Mouse (Mus musculus) forebrain, embryonic 16.5 days (tissue): ENCODE results near the gene Card19. TPM values are rescaled to one million over a fixed set of nuclear protein-coding genes. Genes with fewer than 3 reads are reported as not detected.
A peak's percentile ranks its signal among the peaks of the same experiment; 100 is the strongest.

Experiments used
- ATAC-seq: fragments of 200-750 bp; cut with Nextera tagmentation; 2 replicates; pipeline ENCODE4 v1.8.0; 2017; ENCODE audit warnings: mild to moderate bottlenecking, moderate library complexity
- H3K27ac ChIP-seq: fragments of 300-500 bp; sonication (generic); 2 replicates; pipeline ENCODE4 v1.5.1; 2014; ENCODE audit warnings: low read length, control low read depth
- H3K27me3 ChIP-seq: fragments of 300-500 bp; sonication (generic); replicated peaks from 2 replicates; pipeline ENCODE4 v1.6.1; 2014; ENCODE audit warnings: low read length; ENCODE audit not compliant: control insufficient read depth, insufficient read depth
- H3K36me3 ChIP-seq: fragments of 300-500 bp; sonication (generic); 2 replicates; pipeline ENCODE4 v1.6.1; 2014; ENCODE audit not compliant: control insufficient read depth, insufficient read depth
- H3K4me1 ChIP-seq: fragments of 300-500 bp; sonication (generic); replicated peaks from 2 replicates; pipeline ENCODE4 v1.6.1; 2014; ENCODE audit warnings: low read length; ENCODE audit not compliant: control insufficient read depth, insufficient read depth
- H3K4me2 ChIP-seq: fragments of 300-500 bp; sonication (generic); 2 replicates; pipeline ENCODE4 v1.6.1; 2014; ENCODE audit warnings: mild to moderate bottlenecking, low read length, control low read depth
- H3K4me3 ChIP-seq: fragments of 300-500 bp; sonication (generic); replicated peaks from 2 replicates; pipeline ENCODE4 v1.5.1; 2014; ENCODE audit warnings: mild to moderate bottlenecking, low read length, control low read depth
- H3K9ac ChIP-seq: fragments of 300-500 bp; sonication (generic); replicated peaks from 2 replicates; pipeline ENCODE4 v1.6.1; 2014; ENCODE audit warnings: low read depth, low read length, control low read depth
- H3K9me3 ChIP-seq: fragments of 300-500 bp; sonication (generic); 2 replicates; pipeline ENCODE4 v1.6.1; 2016; ENCODE audit warnings: low read length; ENCODE audit not compliant: control insufficient read depth
- WGBS: fragments of 180-500 bp; shearing (Covaris S2); extraction: QIAGEN DNeasy Blood & Tissue Kit; methylation state at CpG from one replicate; pipeline ENCODE4 v1.1.7; 2014; 5-methylcytosine and 5-hydroxymethylcytosine counted together
- polyA plus RNA-seq: library from polyadenylated mRNA; unstranded; fragments of >200 nt; fragmentation: Nextera tagmentation; extraction: Ambion mirVana; gene quantifications from 2 replicates; pipeline ENCODE4 v1.2.1, GENCODE M21; 2015

Gene Card19
- polyA plus RNA-seq, 1 experiment from 2014 or later = 21.4 TPM

DNA sequence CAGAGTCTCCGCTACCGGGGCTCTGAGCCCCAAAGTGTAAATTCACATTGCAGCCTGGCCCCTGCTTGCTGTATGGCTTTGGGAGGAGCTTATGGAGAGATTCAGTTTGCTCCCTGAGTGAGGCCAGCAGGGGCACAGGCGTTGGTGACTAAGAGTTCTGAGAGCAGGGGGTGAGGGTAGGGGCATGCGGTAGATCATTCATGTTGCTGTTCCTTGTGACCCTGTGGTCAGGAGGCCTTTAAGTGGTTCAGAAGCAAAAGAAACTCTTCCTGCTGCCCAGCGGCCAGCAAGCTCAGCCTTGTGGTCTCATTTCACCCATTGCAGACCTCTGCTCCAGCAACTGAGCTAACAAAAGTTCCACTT is 24.2 kb downstream of the Card19 start:
- Histone ChIP-seq H3K27me3 (no peaks in the 10 kb centered on the region), H3K4me1 (peaks cover 20% of the 10 kb centered on the region)

DNA sequence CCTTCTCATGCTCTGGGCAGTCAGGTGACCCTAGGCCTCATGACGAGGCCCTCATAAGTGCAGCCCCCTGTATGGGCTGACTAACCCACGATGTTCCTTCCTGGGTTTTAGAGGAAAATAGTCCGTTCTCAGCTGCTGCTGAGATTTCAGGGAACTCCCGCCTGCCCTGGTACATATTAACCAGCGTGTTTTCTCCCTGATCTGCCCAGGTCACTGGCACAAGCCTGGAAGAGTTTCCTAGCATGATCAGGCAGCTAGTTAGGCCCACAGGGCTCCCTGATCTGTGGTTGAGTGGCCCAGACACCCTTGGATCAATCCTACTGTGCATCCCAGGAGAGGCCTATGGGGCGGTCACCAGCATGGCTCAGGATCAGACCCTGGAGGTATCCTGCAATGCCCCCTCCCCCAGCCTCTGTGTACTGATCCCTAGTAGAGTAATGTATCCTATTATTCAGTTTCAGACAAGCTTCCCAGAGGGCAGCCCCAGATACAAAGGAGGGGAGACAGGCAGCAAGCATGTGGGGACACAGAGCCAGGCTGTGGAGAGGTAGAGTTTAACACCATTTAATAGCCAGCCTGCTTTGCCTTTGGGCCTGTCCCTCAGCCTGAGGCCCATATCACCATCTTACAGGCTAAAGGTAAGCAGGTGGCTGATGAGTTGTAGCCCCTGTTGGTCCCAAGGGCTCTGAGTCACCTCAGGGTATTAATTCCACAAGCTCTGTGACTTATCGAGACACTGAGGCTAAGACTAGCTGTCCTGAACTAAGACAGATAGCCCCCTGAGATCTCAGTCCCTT is 24.8 kb downstream of the Card19 start:
- Histone ChIP-seq H3K36me3 (no peaks in the 10 kb centered on the region), H3K4me2 (no peak overlapping the region), H3K27ac (no peak overlapping the region), H3K4me3 (no peak overlapping the region), H3K9ac (no peak overlapping the region), H3K27me3 (no peaks in the 10 kb centered on the region), H3K9me3 (no peaks in the 10 kb centered on the region), H3K4me1 (peaks cover 20% of the 10 kb centered on the region)
- WGBS = 79% methylated on average over 7 of the region's 7 CpGs
- ATAC-seq = no peak

More for the DNA sequence above, 24.2 kb downstream of the Card19 start:
- no peak overlapping the region for H3K4me2 ChIP-seq
- no peak for ATAC-seq
- H3K9me3 ChIP-seq = no peaks in the 10 kb centered on the region
- WGBS = 68% methylated on average over 5 of the region's 5 CpGs
- H3K9ac ChIP-seq = no peak overlapping the region
- H3K4me3 ChIP-seq = no peak overlapping the region
- H3K27ac ChIP-seq = no peak overlapping the region
- no peaks in the 10 kb centered on the region for H3K36me3 ChIP-seq

DNA sequence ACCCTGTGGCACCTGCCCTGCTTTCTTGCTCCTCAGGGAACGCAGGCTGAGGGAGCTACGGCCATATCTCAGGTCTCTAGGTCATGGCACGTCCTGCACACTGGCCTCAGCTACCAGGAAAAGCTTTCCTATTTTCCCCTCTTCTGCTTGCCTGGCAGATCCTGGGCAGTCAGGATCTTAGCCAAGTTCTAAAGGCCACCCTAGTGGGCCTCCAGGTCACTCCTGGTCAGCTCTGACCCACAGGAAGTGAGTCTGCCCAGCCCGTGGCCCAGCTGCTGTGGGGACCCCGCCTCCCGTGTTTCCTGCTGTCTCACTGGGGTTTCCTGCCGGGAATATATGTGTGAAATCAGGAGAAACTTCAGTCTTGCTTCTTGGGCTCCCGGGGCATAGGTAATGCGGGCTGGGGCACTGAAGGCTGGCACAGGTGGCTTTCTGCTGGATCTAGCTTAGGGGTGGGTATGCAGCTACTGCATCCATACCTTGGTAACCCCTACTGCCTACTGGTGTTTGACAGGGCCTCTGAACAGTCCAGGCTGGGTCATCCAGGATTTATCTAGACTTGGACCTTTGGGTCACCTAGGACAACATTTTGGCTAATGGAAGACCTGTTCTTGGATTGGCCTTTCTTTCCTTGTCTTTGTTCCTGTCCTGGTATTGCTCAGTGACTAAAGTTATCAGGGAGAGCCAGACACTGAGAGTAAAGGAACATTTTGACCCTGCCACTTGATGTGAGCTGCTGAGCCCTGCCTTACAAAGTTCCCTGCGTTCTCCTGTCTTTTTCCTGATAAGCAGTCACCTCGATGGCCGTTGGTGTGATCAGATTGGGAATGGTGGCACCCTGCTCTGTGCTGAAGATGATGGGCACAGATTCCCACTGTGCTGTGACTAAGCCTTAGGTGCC is 25.6 kb downstream of the Card19 start:
- no peak overlapping the region for H3K27ac ChIP-seq
- peaks cover 20% of the 10 kb centered on the region for H3K4me1 ChIP-seq
- no peak overlapping the region for H3K4me3 ChIP-seq
- no peaks in the 10 kb centered on the region for H3K27me3 ChIP-seq
- H3K9me3 ChIP-seq = no peaks in the 10 kb centered on the region
- H3K9ac ChIP-seq = no peak overlapping the region
- H3K4me2 ChIP-seq = no peak overlapping the region
- ATAC-seq = no peak
- 82% methylated on average over 12 of the region's 12 CpGs for WGBS
- H3K36me3 ChIP-seq = no peaks in the 10 kb centered on the region

DNA sequence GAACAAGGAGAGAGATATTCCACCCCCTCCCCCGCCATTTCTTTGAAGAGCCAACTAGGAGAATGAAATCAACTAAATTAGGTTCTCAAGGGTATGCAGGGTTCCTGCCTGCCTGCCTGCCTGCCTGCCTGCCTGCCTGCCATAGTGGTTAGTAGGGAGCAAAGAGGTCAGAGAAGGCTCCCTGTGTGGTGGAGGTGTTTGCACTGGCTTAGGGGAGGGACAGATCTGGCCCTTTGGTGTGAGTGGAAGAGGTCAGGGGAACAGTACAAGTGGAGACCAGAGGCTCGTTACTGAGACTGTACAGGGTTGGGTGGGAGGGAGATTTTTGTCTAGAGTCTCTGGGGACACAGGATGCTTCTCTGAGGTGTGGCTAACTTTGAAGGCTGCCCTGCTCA is 26.9 kb downstream of the Card19 start:
- no peaks in the 10 kb centered on the region for H3K36me3 ChIP-seq
- no peaks in the 10 kb centered on the region for H3K9me3 ChIP-seq
- no peak overlapping the region for H3K4me2 ChIP-seq
- H3K9ac ChIP-seq = no peak overlapping the region
- 47% methylated on average over 2 of the region's 2 CpGs for WGBS
- peaks cover 20% of the 10 kb centered on the region for H3K4me1 ChIP-seq
- H3K27me3 ChIP-seq = no peaks in the 10 kb centered on the region
- no peak overlapping the region for H3K27ac ChIP-seq
- H3K4me3 ChIP-seq = no peak overlapping the region
- no peak for ATAC-seq

DNA sequence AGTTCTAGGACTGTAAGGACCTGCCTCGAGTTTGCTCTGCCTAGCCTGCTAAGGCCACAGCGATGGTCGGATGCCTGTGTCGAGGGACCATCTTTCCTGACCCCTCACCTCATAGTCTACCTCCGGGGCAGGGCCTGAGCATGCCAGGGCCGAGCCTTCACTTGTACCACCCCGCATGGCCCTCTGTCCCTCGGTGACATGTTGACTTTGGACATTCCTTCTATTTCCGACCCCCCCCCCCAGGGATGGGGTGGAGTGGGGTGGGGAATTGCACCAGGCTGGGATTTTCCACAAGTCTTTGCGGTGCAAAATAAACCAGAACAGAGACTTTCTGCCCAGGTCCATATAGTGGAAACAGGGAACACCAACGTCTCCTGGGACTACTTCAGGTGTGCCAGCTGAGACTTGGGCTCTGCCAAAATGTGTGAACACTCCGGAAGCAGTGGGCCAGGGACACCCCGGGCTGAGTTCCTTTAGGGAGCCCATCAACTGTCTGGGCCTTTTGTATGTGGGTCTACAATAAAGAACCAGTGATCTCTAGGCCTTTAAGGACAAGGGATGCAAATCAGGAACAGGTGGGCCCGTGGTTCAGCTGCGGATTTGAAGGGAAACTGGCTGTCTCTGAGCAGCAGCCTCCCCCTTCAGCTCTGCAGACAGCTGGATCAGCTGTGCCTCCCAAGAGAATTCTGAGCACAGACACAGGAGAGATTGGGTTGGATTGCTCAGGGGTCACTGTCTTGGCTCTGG is 27.4 kb downstream of the Card19 start:
- Histone ChIP-seq H3K4me3 (peak overlapping the region; percentile 65), H3K4me1 (peaks cover 20% of the 10 kb centered on the region), H3K9me3 (no peaks in the 10 kb centered on the region), H3K27ac (no peak overlapping the region), H3K27me3 (no peaks in the 10 kb centered on the region), H3K36me3 (no peaks in the 10 kb centered on the region), H3K9ac (peak overlapping the region; percentile 58), H3K4me2 (peak overlapping the region; percentile 89)
- WGBS = 28% methylated on average over 15 of the region's 15 CpGs
- ATAC-seq = no peak

DNA sequence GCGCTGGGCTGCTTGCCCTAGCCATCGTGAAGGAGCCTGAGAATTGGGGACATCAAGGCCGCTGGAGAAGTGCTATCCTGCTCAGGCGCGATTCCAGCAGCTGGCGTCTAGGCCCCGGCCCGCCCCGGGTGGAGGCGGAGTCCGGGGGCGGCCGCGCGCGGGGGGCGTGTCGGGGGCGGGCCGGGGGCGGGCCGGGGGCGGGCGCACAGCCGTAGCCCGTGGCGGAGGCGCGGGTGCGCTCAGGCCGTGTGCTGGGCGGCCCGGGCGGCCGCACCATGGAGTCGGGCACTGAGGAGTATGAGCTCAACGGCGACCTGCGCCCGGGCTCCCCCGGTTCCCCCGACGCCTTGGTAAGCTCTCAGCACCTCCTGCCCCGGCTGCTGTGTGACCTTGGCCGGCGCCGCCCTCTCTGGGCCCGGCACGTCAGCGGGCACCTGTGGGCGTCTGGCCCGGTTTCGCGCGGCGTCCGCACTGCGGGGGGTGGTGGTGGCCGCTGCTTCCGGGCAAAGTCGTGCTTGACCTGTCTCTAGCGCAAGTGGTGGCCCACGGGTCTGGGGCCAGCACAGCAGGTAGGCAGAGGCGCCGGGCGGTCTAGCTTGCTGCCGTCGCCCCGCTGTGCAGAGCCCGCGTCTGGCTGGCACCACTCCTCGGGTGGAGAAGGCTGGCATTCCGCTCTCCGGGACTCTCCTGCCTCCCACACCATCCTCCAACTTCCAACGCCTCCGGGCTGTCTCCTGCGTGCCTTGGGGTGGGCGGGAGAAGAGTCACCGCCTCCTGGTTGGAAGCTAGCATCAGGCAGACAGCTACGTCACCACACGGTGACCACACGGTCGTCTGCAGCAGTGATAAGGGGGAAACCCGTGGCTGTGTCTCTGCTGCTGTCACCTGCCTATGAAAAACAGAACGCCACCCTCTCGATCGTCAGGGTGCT is 28.3 kb downstream of the Card19 start, which contains the start of gene Ninj1:
TSS of gene Ninj1 (plus strand) at position 198 of the 931 bp plus-strand sequence.
- no peak within 1 kb of the TSS for H3K27ac ChIP-seq
- peak within 1 kb of the TSS; percentile 89 for H3K4me2 ChIP-seq
- peak within 1 kb of the TSS; percentile 58 for H3K9ac ChIP-seq
- H3K4me1 ChIP-seq = peaks cover 20% of the 10 kb centered on the region
- H3K27me3 ChIP-seq = no peaks in the 10 kb centered on the region
- under 1% methylated on average over 61 of the region's 87 CpGs for WGBS
- peak within 1 kb of the TSS; percentile 65 for H3K4me3 ChIP-seq
- peak; percentile 94 for ATAC-seq
- H3K9me3 ChIP-seq = no peaks in the 10 kb centered on the region
- H3K36me3 ChIP-seq = no peaks in the 10 kb centered on the region

DNA sequence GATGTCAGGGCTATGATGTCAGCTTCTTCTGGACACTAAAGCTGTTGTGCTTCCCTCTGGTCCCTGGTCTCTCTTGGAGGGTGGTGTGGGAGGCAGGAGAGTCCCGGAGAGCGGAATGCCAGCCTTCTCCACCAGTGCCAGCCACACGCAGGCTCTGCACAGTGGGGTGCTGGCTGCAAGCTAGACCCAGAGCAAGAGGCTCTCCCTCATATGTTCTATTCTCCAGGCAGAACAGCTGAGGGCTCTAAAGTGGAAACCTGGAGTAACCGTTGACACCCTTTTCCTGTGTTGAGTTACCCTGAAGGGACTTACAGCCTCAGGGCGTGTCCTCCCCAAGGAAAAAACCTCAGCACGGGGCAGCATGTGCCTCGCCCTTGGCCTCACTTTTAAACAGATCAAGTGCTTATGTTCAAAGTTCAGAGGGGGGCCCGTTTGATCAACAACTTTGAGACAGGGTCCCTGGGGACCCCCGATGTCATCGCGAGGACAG is 29.0 kb downstream of the Card19 start:
- ATAC-seq = peak; percentile 14
- H3K4me3 ChIP-seq = peak overlapping the region; percentile 65
- 12% methylated on average over 11 of the region's 11 CpGs for WGBS

DNA sequence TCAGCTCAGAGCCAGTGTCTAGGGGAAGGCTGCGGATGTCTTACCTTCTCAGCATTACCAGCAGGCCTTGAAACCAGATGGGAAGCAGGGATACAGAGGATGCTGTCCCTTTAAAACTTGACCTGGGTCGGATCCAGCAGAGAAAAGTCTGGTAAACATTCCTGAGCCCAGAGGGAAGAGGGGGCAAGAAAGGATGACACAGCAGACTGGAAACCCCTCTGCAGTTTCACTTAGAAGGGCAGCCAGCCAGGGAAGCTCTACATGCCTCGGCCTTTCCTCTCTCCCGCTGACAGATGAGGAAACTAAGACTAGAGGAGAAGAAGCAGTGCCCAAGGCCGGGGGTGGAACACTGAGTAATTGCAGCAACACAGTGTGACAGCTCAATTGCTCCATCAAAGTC is 32.2 kb downstream of the Card19 start:
- ATAC-seq = no peak
- no peak overlapping the region for H3K9ac ChIP-seq
- no peaks in the 10 kb centered on the region for H3K36me3 ChIP-seq
- WGBS = 63% methylated on average over 5 of the region's 5 CpGs
- peaks cover 21% of the 10 kb centered on the region for H3K4me1 ChIP-seq
- no peaks in the 10 kb centered on the region for H3K9me3 ChIP-seq
- H3K27me3 ChIP-seq = no peaks in the 10 kb centered on the region
- no peak overlapping the region for H3K27ac ChIP-seq
- no peak overlapping the region for H3K4me2 ChIP-seq
- H3K4me3 ChIP-seq = no peak overlapping the region

More for the DNA sequence above, 29.0 kb downstream of the Card19 start:
- peak overlapping the region; percentile 58 for H3K9ac ChIP-seq
- H3K4me1 ChIP-seq = peaks cover 20% of the 10 kb centered on the region
- no peaks in the 10 kb centered on the region for H3K27me3 ChIP-seq
- no peaks in the 10 kb centered on the region for H3K36me3 ChIP-seq
- peak overlapping the region; percentile 89 for H3K4me2 ChIP-seq
- H3K27ac ChIP-seq = no peak overlapping the region
- no peaks in the 10 kb centered on the region for H3K9me3 ChIP-seq
